Mouse (Mus musculus) hematopoietic stem cell, adult 5-6 weeks (primary cell): Measurements from ENCODE around the gene Rnf212b. TPM values are rescaled to one million over a fixed set of nuclear protein-coding genes. Genes with fewer than 3 reads are reported as not detected.
A peak's percentile ranks its signal among the peaks of the same experiment; 100 is the strongest.

Source experiments
- ATAC-seq, 2 experiments: fragments of 125-278 bp in 1 of 2; replicated peaks in 1 of 2; 2 replicates each; pipeline ENCODE4 v1.8.0; 2016 to 2017; ENCODE audit warnings: inconsistent platforms in 2 of 2, mild to moderate bottlenecking in 2 of 2, moderate number of reproducible peaks in 2 of 2, low read depth in 1 of 2, moderate TSS enrichment in 1 of 2; ENCODE audit not compliant: low FRiP score in 2 of 2, poor library complexity in 2 of 2, severe bottlenecking in 2 of 2, insufficient read depth in 1 of 2, low TSS enrichment in 1 of 2
- total RNA-seq: library from RNA; stranded (forward); fragments of 172-1452, 232-1000 nt; gene quantifications from 2 replicates; pipeline ENCODE4 v1.2.3, GENCODE M21; 2017

The Rnf212b gene
- total RNA-seq, 1 experiment from 2014 or later, result not detected

DNA sequence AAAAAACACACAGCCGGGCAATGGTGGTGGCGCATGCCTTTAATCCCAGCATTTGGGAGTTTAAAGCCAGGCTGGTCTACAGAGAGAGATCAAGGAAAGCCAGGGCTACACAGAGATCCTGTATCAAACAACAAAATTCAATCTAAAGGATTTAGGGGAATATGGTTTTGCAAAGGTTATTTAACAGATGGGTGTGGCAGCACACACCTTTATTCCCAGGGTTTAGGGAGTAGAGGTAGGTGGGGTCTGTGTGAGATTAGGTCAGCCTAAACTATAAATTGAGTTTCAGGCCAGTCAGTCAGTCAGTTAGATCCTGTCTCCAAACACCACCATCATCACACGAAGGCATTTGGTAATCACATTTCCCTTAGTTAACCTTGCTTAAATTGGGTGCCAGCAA, 78.3 kb downstream of the Rnf212b start, which contains the start of gene Pabpn1:
Gene Pabpn1, plus strand, starts transcription at position 301 of the 400 bp plus-strand sequence.
- no peak for ATAC-seq

DNA sequence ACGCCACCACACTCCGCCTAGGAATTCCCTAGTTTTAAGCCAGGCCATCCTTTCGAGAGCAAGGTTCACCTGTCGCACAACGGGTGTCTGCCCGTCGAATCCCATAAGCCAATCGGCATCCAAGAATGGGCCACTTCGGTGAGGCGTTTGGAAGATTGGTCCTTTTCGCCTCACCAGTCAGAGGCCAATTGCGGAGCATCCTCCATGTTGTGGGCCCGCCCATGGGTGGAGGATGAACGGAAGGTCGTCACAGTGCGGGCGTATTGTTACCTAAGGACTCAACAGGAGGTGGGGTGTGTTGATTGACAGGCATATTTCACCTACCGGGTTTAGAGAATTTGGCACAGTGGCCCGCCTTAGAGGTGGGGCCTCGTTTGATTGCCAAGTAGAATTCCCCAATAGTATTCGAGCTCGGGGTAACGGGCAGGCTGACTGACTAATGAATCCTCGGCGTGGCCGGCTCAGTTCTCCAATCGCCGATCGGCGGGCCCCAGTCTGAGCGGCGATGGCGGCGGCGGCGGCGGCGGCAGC, 79.8 kb downstream of the Rnf212b start:
- peak; percentile 98 to 99 for ATAC-seq

GRCm38 (mm10) chr14:54894296-54895151, 80.6 kb downstream of the Rnf212b start:
- ATAC-seq, result peak in 1 of 2 experiments; percentile 11; a peak in 1 of 4 replicates

DNA sequence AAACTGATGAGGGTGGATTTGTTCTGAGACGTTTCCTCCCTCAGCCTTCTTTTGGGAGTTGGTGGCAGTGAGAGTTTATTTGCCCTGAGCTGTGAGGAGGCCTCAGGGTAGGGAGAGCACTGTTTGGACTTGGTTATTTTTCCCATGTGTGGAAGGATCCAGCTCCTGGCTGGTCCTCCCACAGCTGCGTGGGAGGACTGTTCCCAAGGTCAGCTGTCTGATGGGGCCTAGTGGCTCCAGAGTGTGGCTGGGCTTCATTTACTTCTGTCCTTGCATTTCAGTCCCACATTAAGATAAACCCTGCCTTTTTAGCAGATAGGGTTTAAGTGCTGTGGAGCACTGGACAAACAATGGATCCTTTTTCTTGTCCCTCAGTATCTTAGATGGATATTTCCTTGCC, 83.5 kb downstream of the Rnf212b start:
- no peak for ATAC-seq

GRCm38 (mm10) chr14:54900383-54900782, 86.4 kb downstream of the Rnf212b start:
- peak; percentile 70 to 77 for ATAC-seq

- no peak for ATAC-seq
Measured at GRCm38 (mm10) chr14:54903641-54904040, 89.7 kb downstream of the Rnf212b start.

Other genes starting within 250 kb of the Rnf212b start
- 0.74 and 1.3 TPM in 2 replicates for gene Ajuba, start 236.6 kb upstream of the Rnf212b start, total RNA-seq
- gene 4931414P19Rik, start 208.1 kb upstream of the Rnf212b start, total RNA-seq, result 3.8 and 15.3 TPM in 2 replicates
- 27.2 and 41.8 TPM in 2 replicates for gene Psmb5, start 196.1 kb upstream of the Rnf212b start, total RNA-seq
- not detected in 2 replicates for gene Psmb11, start 192.7 kb upstream of the Rnf212b start, total RNA-seq
- gene Gm17606, start 173.2 kb upstream of the Rnf212b start, total RNA-seq, result not detected in 2 replicates
- gene Cdh24, start 172.8 kb upstream of the Rnf212b start, total RNA-seq, result 1.4 and 2.3 TPM in 2 replicates
- 34.8 and 47.8 TPM in 2 replicates for gene 1700123O20Rik, start 127.9 kb upstream of the Rnf212b start, total RNA-seq
- gene Acin1, start 127.2 kb upstream of the Rnf212b start, total RNA-seq, result 261 and 357 TPM in 2 replicates
- 1.1 TPM in 1 of 2 replicates, not detected in the other for gene Gm29776, start 115.3 kb upstream of the Rnf212b start, total RNA-seq
- 11.4 and 25.4 TPM in 2 replicates for gene Cebpe, start 102.0 kb upstream of the Rnf212b start, total RNA-seq
- 2.3 and 3.2 TPM in 2 replicates for gene Slc7a8, start 32.2 kb upstream of the Rnf212b start, total RNA-seq
- gene Homez, start 56.8 kb downstream of the Rnf212b start, total RNA-seq, result 11.3 and 19.1 TPM in 2 replicates
- gene Ppp1r3e, start 63.4 kb downstream of the Rnf212b start, total RNA-seq, result 2.6 and 3.6 TPM in 2 replicates
- 6.1 and 13.1 TPM in 2 replicates for gene Bcl2l2, start 69.2 kb downstream of the Rnf212b start, total RNA-seq
- gene Gm20521, start 69.3 kb downstream of the Rnf212b start, total RNA-seq, result not detected in 2 replicates
- 268 and 313 TPM in 2 replicates for gene Pabpn1, start 78.4 kb downstream of the Rnf212b start, total RNA-seq
- 0.94 and 4.6 TPM in 2 replicates for gene Slc22a17, start 99.0 kb downstream of the Rnf212b start, total RNA-seq
- gene Efs, start 112.0 kb downstream of the Rnf212b start, total RNA-seq, result not detected in 2 replicates
- not detected in 2 replicates for gene Il25, start 118.6 kb downstream of the Rnf212b start, total RNA-seq
- not detected in 2 replicates for gene Cmtm5, start 122.1 kb downstream of the Rnf212b start, total RNA-seq
- gene Myh6, start 152.8 kb downstream of the Rnf212b start, total RNA-seq, result not detected in 2 replicates
- not detected in 2 replicates for gene Gm17428, start 162.8 kb downstream of the Rnf212b start, total RNA-seq
- not detected in 2 replicates for gene Myh7, start 180.5 kb downstream of the Rnf212b start, total RNA-seq
- 58.0 and 66.5 TPM in 2 replicates for gene Ngdn, start 201.3 kb downstream of the Rnf212b start, total RNA-seq